Mouse (Mus musculus) CH12F3 (cell line): ENCODE measurements around the gene Gm3336.

ENCODE experiments used
- in situ Hi-C: fragments of 300-500 bp; cut with MboI; formaldehyde crosslinking; loops from 2 replicates; pipeline ENCODE4 v1.14.3; 2020; ENCODE audit warnings: low sequenced_read_pairs

The Gm3336 gene

DNA sequence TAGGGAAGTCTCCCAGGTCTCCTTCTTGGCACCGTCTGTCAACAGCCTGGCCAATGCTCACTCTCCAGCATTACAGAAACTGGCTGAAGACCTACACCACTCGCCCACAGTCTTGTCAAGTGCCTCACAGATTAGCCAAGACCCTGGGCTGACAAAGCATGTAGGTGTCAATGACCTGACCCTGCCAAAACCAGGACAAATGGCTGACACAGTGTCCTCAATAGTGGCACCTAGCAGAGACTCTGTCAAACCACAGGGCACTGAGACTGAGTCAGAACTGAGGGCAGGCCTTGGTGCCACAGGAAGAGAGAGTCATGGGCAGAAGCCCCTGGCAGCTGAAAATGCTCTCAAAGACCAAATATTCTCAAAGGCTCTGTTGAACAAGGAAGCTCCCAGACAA, 3.3 kb upstream of the Gm3336 start:
- in situ Hi-C loops = loop anchor here (10.0 kb wide), 1 partner anchor 130 kb away; no protein-coding TSS in a partner anchor

GRCm38 (mm10) chr8:70716521-70717400, 1.6 kb upstream of the Gm3336 start:
- in situ Hi-C loops = loop anchor here (10.0 kb wide), 1 partner anchor 128 kb away; no protein-coding TSS in a partner anchor

GRCm38 (mm10) chr8:70719796-70720270, 1.5 kb downstream of the Gm3336 start:
- in situ Hi-C loops = loop anchor here (10.0 kb wide), 1 partner anchor 125 kb away; no protein-coding TSS in a partner anchor

DNA sequence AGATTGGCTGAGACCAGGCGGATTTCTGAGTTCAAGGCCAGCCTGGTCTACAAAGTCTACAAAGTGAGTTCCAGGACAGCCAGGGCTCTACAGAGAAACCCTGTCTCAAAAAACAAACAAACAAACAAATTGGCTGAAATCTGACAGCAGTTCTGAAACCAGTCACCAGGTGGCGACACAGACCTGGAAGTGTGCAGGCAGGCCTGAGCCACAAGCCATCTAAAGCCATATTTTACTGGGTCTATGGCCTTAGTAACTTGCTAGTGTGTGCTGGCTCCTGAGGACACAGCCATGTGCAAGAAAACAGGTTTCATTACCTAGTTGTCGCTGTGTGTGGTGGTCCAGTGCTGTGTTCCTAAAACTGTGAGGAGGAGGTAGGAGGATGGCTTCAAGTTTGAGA, 2.4 kb downstream of the Gm3336 start:
- in situ Hi-C loops = no loop called here

- in situ Hi-C loops = no loop called here
Measured at GRCm38 (mm10) chr8:70721601-70722000, 3.3 kb downstream of the Gm3336 start.

DNA sequence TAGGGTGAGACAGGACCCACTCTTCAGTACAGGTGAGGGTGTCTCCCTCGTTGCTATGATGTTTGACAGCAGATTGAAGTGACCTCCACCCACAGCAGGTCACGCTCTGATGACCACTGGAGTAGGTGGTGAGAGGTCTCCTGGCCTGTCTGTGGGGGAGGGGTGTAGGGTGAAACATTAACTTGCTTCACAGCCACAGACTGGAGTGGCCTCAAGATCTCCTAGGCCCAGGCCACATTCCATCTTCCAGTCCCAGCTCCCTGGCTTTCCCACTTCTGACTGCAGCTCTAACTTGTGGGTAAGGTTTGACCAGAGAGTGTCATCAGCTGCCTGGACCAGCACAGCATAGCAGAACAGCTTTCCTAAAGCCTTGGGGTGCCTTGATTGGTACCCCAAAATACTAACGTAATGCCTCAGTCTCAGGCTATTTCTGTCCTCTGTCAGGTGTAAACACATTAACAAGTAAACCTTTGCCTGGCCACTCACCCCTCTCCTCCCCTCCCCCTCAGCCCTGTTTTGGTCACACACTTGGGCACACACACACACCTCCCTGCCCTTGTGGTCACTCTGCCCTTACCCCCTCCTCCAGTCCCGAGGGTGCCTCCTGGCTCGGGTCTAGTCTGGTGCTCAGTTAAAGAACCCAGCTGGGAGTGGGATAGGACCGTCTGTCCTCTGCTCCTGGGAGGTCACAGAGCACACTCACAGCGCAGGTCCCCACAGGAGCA, 5.3 kb downstream of the Gm3336 start, which contains the start of gene Pde4c:
Gene Pde4c (plus strand): TSS at position 235 of the 725 bp plus-strand sequence.
- in situ Hi-C loops = no loop called here

DNA sequence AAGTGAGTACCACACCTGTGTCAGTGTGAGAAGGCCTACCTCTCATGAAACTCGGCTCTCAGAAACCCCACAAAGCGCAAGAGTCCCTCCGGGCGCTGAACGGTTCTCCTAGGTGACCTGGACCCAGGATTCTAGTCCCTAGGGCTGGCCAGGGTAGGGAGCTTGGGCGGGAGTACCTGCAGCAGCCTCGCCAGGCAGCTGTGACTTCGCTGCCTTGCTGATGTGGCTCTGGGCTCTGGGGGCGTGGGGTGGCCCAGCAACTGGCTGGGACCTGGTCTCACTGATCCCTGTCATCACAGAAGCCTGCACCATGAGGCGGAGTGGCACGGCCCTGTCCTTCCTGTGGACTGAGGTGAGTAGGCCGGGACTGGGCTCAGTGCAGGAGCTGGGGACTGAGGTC, 5.9 kb downstream of the Gm3336 start:
- in situ Hi-C loops = no loop called here

- in situ Hi-C loops = no loop called here
Measured at GRCm38 (mm10) chr8:70725792-70726447, 7.6 kb downstream of the Gm3336 start.

DNA sequence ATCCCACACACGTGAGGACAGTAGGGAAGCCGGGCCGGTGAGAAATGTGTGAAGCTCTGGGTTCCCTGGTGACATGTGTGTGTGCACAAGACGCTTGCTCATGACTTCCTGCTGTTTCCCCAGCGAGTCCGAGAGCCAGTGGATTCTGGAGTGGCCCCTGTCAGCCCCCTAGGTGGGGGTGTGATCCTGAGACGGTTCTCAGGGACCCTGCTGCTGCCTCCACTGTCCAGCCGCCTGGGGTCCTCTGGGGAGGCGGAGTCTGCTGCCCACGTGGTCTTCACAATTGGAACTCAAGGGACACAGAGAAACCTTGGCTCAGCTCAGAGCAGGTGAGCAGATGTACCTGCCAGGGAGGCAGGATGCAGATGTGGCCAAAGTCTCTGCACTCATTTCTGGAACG, 8.4 kb downstream of the Gm3336 start:
- in situ Hi-C loops = no loop called here

DNA sequence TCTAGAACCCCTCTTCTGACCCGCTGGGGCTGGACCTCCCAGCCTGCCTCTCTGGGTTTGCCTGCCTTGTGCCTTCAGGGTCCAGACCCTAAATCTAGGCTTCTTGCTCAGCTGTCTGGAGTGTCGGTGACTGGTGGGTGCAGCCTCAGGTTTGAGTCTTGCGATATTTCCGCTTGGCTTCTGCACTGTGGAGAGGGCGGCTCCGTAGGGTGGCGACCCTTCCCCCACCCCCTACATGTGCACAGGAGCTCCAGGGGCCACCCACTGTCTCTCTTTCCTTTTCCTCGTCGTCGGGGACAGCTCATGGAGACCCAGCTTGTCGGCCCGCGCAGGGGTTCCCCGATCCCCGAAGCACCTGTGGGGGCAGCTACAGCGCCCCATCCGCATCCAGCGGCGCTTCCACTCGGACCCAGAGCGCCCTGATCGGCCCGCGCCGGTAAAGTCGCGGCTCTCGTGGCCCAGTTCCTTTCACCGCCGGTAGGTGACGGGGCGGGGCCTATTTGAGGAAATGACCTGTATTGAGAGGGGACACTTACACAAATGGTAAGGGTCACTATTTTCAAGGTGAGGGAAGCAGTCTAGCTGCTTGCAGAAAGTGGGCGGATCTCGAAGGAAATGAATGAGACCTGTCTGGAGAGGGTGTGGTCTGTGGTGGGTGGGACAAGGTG, 11.6 kb downstream of the Gm3336 start:
- in situ Hi-C loops = no loop called here

DNA sequence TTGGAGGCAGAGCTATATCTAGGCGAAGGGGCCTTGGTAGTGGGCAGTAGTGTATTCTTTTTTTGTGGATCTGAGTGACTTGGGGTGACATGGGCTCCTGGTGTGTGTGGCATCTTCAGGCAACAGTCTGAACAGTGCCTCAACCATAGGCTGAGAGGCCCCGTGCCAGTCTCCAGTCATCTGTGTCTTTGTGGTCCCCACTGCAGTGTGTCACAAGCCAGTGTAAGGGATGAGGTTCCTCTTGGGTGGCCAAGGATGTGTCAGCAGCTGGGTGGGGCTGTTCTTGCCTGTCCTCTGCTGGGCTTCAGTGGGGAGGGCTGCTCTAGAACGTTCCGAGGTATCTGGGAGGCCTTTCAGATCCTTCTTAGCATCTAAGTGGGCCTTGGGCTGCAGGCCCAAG, 12.6 kb downstream of the Gm3336 start:
- in situ Hi-C loops = no loop called here

DNA sequence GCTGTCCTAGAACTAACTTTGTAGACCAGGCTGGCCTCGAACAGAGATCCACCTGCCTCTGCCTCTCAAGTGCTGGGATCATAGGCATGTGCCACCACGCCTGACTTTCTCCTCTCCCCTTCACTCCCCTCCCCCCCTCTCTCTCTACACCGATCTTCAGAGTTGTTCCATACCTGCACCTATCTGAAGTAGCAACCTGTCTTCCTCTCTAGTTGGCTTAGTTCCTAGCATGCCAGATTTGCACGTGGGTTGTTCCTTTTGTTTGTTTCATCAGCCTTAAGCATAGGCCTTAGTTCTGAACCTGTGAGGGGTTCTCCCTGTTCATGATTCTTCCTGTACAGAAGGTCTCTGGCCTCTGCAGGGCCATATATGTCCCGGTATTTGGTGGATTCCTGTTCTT, 19.4 kb downstream of the Gm3336 start:
- in situ Hi-C loops = no loop called here

- in situ Hi-C loops = no loop called here
Measured at GRCm38 (mm10) chr8:70738211-70738610, 19.9 kb downstream of the Gm3336 start.

- in situ Hi-C loops = no loop called here
Measured at GRCm38 (mm10) chr8:70741661-70742060, 23.3 kb downstream of the Gm3336 start.

DNA sequence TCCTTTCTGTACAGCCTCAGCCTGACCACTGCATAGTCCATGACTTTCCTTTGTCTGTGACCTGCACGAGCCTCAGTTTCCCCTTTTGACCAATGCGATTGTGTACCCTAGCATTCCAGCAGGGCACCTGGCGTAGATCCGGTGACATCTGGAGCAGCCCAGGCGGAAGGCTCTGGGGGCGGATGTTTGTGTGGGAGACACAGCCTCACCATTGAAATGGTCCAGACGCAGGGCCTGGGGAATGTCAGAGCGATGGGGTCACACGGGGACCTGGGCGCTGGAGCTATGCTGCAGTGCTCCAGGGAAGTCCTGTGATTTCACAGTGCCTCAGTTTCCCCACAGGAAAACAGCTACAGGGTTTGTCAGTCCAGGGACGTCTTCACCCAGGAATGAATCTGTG, 23.8 kb downstream of the Gm3336 start:
- in situ Hi-C loops = no loop called here

- in situ Hi-C loops = no loop called here
Measured at GRCm38 (mm10) chr8:70742981-70743655, 24.8 kb downstream of the Gm3336 start.

DNA sequence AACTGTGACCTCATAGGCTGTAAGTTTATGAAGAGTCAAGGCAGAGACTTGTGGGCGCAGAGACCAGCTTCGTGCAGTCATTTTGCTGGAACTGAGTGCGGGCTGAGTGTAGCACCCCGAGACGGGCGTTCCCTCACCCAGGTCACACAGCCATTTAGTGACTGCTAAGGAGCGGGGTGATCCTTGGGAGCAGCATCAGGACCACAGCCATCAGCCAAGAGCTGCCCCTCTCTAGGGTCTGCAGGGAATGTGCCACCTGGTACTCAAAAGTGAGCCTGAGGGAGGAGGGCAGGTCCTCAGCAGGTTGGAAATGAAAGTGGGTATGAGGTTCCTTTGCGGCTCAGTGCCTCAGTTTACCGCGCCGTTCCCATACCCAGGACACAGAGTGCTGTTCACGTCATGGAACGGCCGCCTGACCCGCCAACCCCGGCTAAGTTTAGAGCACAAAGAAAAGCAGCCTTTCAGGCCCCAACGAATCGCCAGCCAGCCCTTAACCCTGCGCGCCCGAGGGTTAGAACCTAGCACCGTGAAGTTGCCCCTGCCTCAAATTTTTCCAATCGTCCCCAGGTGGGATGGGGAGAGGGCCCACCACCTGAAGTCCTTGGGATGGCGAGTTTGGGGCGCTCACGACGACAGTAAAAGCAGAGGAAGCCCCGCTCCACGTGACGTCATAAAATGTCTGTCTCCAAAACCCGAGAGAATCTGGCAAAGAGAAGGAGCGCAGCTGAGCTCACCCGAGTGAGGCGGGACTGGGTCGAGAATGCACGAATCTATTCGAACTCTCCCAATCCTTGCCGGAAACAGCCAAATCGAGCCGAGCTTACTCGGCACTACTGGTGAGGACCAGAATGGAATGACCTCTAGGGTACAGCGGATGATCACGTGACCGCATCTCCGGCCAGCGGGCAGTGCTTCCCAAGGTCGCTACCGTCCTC, 25.6 kb downstream of the Gm3336 start:
- in situ Hi-C loops = no loop called here

GRCm38 (mm10) chr8:70744806-70745205, 26.5 kb downstream of the Gm3336 start:
- in situ Hi-C loops = loop anchor here (5.0 kb wide), 1 partner anchor 33 kb away; no protein-coding TSS in a partner anchor

GRCm38 (mm10) chr8:70745691-70746220, 27.4 kb downstream of the Gm3336 start:
- in situ Hi-C loops = loop anchor here (5.0 kb wide), 1 partner anchor 33 kb away; no protein-coding TSS in a partner anchor
